Mouse (Mus musculus) ovary, postnatal 10 days (tissue): ENCODE data around the gene Mid1.
"Not testable (repeated sequence)": the region's sequence is repeated elsewhere in the genome, so short reads cannot be mapped to it uniquely, and the experiment has no call there.

ENCODE experiments used
- DNase-seq: peaks from one replicate; pipeline ENCODE4 v3.0.0; 2022; ENCODE audit warnings: low spot score

Mid1 gene

DNA sequence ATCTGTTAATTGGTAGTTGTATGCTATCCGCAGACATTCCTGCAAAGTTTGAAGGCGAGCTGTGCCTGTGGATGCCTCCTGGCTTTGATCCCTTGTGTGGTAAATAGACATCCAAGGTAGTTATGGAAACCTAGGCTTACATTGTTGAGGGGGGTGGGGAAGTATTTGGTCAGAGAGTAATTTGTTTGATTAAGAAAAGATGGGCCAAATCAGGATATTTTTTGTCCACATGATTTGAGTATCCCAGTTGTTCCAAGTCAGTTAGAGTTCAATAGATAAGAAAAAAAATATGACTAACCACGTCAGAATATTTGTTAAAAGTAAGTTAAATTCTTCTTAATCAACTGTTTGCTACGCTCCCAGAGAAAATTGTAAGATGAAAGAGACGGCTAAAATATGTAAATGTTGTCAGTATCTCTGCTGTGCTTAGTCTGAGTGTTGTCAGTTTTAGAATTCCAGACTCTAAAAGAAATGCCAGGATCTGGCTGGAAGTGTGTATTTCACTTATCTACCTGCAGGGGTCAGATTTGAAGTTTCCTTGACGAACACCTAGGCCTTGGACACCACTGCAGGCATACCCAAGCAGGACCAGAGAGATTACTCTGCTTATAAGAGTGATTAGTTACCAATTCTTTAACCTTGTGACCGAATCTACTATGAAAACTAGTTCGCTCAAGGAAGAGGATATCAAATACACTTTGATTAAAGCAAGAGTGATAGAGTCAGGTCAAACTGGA, 198.7 kb downstream of the Mid1 start:
- no peak for DNase-seq

DNA sequence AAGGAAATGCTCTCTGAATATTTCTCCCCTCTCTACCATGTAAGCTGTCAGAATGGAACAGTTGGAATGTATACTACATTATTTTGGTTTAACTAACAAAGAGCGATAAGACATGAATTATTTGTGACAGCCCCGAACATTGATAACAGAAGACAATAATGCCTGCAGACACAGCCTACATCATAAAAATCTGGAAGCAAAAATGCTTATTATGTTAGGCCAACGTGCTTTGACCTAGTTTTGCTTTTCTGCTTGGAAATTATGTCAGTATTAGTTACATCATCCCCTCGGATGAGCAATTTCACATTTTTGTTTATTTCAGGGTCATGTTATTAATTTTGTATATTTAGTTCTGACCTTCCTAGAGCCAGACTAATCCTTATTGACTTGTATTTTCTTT, 205.5 kb downstream of the Mid1 start:
- no peak for DNase-seq

DNA sequence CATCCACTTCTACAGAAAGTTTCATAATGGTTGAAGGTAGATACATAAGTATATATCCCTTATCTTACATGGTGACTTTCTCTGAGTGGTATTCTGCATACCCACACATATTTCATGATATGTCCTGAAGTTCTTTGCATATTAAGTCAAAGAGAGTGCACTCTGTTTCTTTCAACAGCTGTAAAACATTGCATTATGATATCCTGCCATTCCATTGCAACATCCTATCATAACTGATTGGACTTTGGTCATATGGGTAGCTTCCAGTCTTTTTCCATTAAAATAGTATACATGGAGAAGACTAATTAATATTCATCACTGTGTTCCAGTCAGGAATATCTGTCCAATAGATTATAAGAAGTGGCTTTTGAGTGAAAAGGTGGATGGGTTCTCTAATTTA, 207.1 kb downstream of the Mid1 start:
- DNase-seq = no peak

DNA sequence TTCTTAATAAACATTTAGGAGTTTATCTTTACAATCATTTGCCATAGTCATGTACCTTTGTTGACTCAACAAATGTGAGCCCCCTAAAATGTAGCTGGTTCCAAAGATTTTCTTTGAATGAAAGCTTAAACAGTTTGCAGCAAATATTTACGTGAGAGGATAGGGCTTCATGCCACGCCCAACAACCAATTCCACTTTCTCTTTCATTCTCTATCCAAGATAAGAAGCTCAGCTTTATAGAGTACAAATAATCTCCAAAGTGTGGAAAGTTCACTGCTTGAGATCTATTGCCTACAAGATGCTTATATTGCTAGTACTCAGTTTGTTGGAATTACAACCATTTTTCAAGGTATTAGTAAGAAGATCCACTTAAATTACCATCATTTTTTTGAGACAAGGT, 207.6 kb downstream of the Mid1 start:
- DNase-seq = no peak

- no peak for DNase-seq
Observed at GRCm38 (mm10) chrX:169899227-169899950, 214.4 kb downstream of the Mid1 start.

- no peak for DNase-seq
Observed at GRCm38 (mm10) chrX:169902860-169903259, 217.9 kb downstream of the Mid1 start.

DNA sequence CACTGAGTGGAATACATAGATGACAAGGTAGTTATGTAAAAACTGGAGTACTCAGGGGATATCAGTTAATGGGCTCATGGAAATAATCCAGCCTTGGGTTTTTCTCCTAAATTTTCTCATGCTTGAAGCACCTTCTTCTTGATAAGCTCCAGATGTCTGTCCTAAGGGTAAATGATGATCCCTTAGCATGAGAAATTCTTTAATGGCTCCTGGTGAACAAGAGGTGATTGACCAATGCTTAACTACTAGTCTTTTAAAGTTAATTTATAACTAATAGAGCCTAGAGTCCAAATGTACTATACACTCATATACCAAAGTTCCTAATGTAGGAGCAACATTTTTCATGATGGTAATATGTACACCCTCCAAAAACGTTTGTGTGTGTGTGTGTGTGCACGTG, 218.7 kb downstream of the Mid1 start:
- DNase-seq = no peak

- no peak for DNase-seq
Observed at GRCm38 (mm10) chrX:169906054-169906508, 221.1 kb downstream of the Mid1 start.

DNA sequence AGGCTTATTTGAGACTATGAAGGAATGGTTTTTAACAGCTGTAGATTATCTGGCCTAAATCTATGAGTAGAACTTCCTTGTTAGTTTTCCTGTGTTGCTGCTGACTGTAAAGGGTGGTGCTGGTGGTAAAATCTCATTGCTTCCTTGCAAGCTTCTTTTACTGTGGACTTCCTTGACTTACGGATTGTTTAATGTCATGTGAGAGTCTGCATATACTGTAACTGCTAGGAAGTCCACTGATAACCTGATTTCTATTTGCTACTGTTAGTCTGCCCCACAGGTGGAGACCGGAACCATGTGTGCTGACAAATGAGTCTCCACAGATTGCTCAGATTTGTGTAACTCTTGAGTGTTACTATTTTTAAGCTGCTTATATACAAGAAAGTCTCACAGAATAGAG, 224.9 kb downstream of the Mid1 start:
- DNase-seq = no peak

DNA sequence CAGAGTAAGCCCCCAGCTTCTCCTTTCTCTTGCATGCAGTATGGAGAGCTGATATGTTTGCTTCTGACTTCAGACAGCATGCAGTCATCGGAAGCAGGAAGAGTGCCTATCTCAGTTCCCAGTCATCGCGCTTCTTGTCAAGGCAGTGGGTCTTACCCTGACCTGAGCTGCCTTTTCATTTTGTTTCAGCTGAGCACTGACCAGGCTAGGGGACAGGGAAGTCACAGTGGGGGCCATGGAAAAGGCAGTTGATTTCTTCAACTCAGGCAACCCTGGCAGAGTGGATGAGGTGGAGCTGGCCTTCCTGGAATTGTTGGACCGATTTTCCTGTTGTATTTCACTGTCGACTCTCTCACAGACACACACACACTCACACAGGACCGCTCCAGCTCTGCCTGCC, 230.7 kb downstream of the Mid1 start:
- no peak for DNase-seq

- DNase-seq = no peak
Observed at GRCm38 (mm10) chrX:169922541-169922940, 237.5 kb downstream of the Mid1 start.

- DNase-seq = no peak
Observed at GRCm38 (mm10) chrX:169923417-169923816, 238.4 kb downstream of the Mid1 start.

GRCm38 (mm10) chrX:169925600-169925999, 240.6 kb downstream of the Mid1 start:
- no peak for DNase-seq

DNA sequence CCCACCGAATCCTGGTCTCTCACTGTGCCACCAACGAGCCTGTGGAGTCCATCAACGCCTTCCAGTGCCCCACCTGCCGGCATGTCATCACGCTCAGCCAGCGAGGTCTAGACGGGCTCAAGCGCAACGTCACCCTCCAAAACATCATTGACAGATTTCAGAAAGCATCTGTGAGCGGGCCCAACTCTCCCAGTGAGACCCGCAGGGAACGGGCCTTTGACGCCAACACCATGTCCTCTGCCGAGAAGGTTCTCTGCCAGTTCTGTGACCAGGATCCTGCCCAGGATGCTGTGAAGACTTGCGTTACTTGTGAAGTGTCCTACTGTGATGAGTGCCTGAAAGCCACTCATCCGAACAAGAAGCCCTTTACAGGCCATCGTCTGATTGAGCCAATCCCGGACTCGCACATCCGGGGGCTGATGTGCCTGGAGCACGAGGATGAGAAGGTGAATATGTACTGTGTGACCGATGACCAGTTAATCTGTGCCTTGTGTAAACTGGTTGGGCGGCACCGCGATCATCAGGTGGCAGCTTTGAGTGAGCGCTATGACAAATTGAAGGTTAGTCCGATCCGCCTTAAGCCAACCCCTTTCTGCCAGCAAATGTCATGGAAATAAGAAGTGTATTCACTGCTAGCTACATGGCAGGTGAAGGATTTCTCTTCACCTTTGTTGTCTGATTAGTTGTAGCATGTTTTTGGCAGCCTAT, 242.3 kb downstream of the Mid1 start:
- no peak for DNase-seq

- DNase-seq = no peak
Observed at GRCm38 (mm10) chrX:169930868-169931267, 245.9 kb downstream of the Mid1 start.

DNA sequence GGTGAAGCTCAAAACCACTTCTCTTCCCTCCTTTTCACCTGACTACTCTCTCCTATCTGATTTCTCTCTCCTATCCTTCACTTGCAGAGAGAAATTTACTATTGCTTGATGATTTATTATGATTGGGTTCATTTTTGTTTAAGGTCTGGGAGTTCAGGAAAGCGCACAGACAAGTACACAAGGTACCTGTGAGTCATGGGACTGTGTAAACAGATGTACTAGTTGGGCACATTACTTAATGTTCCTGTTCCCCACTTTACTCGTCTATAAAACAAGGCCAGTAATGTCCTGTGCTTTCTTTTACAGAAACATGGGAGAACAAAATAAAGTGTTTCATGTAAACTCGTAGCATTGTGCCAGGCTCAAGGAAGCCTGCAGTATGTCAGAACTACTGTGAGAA, 248.2 kb downstream of the Mid1 start:
- no peak for DNase-seq

- DNase-seq = no peak
Observed at GRCm38 (mm10) chrX:169937119-169937719, 252.2 kb downstream of the Mid1 start.

DNA sequence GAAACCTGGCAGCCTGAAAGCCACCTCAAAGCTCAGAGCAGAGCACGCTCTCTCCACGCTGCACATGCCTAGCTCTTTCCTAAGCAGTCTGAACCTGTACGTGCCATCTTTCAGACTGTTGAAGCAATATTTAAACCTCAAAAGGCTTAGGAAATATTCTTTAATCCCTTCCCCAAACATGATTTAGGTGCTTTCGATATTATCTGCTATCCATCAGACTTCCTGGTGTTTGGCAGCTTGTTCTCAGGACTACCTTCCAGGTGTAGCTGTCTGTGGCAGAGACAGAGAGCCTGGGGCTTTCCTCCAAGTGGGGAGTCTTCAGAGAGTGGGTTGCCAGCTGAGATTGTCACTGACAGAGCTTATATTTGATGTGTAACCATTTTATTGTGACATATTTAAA, 255.5 kb downstream of the Mid1 start:
- no peak for DNase-seq

GRCm38 (mm10) chrX:169950596-169950995, 265.6 kb downstream of the Mid1 start:
- DNase-seq = no peak

- no peak for DNase-seq
Observed at GRCm38 (mm10) chrX:169969337-169969736, 284.3 kb downstream of the Mid1 start.

- not testable (repeated sequence) for DNase-seq
Observed at GRCm38 (mm10) chrX:169969765-169970164, 284.8 kb downstream of the Mid1 start.

- DNase-seq = not testable (repeated sequence)
Observed at GRCm38 (mm10) chrX:169970546-169970945, 285.5 kb downstream of the Mid1 start.

DNA sequence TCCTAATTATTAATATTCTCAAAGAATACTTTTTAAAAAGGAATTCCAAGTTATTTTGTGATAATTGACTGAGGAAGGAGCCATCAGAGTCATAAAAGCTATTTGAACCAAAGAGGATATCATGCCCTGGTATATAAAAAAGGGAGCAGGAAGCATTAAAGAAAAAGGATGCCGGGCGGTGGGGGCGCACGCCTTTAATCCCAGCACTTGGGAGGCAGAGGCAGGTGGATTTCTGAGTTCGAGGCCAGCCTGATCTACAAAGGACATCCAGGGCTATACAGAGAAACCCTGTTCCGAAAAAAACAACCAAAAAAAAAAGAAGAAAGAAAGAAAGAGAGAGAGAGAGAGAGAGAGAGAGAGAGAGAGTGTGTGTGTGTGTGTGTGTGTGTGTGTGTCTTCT, 286.6 kb downstream of the Mid1 start:
- DNase-seq = not testable (repeated sequence)
